Mouse (Mus musculus) right cerebral cortex, postnatal 36 days (tissue): ENCODE measurements at regions not wholly inside any gene's neighbourhood (a gene's known extent, or its start where the extent isn't known, plus 50 kb on each side); places are given as distances from the start of the nearest gene placed in this dataset.

Source experiments
- DNase-seq, 2 experiments: peaks; one replicate each; pipeline ENCODE4 v3.0.0; 2022; ENCODE audit warnings: low spot score in 2 of 2, mixed read lengths in 1 of 2

- DNase-seq, result no peak
Observed at GRCm38 (mm10) chr4:103421541-103421951, 107.9 kb downstream of the Oma1 start.

DNA sequence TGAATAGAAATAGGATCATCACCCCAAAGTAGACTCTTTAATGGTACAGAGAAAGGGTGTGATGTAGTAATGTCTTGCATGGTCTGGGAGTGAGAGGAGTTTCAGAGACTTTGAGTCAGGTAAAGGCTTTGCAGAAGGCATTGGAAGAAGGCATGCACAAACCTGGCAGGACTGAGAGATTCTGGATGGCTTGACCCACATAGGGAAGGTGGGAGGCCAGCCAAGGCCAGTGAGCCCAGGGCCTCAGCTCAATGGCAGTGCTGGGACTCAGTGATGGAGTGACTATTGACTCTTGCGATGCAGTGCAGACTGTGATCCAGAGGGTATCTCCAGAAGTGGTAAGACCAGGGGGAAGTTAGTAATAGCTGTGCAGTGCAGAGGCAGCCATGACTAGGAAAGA is 127.8 kb downstream of the Oma1 start:
- no peak for DNase-seq

- no peak for DNase-seq
Observed at GRCm38 (mm10) chr4:103441955-103442354, 128.3 kb downstream of the Oma1 start.

GRCm38 (mm10) chr4:103449276-103449675 is 135.7 kb downstream of the Oma1 start:
- DNase-seq, result no peak

DNA sequence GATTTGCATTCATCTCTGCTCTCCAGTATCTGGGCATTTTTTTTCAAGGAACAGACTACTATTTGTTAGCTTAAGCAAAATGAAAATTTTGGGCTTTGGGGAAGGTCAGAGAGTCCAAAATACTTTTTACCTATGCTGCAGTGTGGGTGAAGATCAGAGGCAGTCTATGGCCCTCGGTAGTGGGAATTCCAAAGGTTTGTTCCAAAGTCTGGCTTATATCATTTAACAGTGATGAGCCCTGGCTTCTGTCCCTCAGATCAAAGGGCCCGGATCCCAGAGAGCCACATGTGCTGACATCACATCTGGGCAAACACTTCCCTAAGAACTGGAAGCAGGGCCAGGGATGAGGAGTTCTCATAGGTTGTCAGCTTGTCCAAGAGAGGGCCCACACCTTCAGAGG is 136.5 kb downstream of the Oma1 start:
- no peak for DNase-seq

GRCm38 (mm10) chr4:103455458-103455857 is 141.8 kb downstream of the Oma1 start:
- no peak for DNase-seq

DNA sequence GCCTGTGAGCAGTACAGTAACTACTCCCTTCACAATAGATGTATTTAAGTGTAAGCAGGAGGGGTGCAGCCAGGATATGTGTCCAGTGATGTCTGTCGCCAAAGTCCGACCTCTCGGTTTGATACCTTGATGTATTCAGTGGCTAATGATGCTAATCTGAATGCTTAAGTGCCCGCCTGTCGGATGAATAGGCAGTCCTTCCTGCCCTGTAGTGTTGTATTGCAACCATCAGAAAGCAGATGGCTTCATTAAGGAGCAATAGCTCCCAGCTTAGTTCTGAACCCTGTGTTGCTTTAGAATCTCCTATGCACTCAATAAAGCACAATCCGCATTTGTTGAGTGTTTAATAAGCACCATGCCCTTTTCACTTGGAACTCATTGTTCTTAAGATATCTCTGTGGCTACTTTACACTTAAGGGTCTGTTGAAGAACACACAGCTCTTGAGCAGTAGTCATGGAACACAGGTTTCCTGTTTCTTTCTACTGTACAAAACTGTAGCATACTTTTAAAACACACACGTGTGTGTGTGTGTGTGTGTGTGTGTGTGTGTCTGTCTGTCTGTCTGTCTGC is 152.5 kb downstream of the Oma1 start:
- DNase-seq, result no peak

GRCm38 (mm10) chr4:103475596-103475995 is 143.6 kb upstream of the Dab1 start:
- no peak for DNase-seq

GRCm38 (mm10) chr4:103486140-103486965 is 132.8 kb upstream of the Dab1 start:
- DNase-seq, result no peak

- peak in 1 of 2 experiments; percentile 21 for DNase-seq
Observed at GRCm38 (mm10) chr4:103508435-103508834, 110.7 kb upstream of the Dab1 start.

DNA sequence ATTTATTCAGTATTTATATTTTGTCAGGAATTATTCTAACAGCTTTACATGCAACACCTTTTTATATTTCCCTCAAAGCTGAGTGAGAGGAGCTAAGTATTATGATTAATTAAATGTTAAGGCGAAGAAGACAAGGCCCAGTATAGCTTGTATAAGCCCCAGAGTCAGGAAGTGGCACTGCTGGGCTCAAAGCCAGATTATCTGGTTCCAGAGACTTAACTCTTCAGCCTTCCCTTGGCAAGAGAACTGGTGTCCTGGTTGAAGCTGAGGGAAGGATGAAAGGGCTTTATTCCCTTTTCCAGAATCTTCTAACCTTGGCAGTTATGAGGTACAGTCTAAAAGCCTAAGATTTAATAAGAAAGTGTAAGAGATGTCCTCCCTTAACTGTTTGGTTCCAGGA is 106.3 kb upstream of the Dab1 start:
- DNase-seq, result no peak

DNA sequence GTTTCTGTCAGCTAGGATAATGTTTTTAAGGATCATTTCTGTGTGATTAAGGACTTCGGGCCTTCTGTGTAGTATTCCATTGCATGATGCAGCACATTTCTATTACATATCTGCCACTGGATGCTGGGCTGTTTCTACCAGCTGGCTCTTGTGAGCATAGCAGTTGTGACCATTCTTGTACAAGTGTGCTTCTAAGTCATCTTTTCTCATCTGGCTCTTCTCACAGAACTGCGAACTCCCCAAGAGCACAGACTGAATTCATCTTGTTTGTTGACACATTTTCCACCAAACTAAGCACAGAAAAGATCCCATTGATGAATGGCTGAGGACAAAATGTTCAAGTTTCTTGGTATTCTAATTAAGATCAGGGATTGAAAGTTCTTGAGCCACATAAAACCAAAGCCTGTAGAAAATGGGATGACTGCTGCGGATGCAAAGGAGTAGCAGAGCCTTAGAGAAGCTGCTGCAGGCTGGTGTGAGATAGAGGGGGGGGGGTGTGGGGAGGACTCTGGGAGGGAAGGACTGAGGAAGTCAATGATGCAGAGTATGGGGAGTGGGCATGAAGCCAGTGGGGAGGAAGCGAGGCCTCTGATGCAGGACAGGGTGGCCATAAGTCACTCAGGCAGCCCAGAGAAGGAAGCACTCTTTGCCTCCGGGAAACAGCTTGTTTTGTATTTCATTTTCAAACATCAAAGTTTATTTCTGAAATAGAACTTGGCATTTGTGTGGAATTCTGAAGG is 97.1 kb upstream of the Dab1 start:
- DNase-seq, result no peak

- DNase-seq, result no peak
Observed at GRCm38 (mm10) chr4:103536534-103537265, 82.5 kb upstream of the Dab1 start.

DNA sequence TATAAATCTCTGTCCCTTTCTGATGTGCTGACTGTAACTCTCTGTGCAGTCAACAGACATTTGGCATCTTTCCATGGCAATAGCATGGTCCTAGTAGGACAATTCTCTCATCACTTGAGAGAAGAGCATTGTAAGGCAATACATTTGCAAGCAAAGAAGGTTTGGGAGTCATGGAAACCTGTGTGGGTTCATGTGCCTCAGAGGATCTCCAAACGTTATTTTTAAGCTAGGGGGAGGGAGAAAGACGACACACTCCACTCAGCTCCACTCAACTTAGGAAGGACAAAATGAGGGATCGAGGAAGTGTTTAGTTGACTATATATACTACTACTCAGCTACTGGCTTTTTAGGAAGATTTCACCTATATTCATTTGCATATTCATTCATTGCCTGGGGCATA is 78.2 kb upstream of the Dab1 start:
- no peak for DNase-seq

DNA sequence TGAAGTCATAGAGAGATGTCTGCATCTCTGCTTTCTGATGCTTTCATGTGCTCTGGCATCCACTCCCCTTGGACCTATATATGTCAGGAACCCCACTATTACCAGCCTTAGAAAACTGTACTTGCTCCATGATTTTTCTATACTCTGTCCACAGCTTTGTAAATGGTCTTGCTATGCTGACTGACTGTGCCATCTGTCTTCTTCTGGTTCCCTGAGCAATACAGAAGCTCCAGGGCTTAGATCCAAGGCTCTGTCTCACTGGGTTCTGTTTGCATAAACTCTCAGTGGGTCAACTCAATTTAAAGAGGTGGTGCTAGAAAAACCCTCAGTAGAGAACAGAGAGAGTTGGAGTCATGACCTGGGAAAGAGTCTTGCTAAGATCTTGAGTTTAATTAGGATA is 71.9 kb upstream of the Dab1 start:
- DNase-seq, result no peak

DNA sequence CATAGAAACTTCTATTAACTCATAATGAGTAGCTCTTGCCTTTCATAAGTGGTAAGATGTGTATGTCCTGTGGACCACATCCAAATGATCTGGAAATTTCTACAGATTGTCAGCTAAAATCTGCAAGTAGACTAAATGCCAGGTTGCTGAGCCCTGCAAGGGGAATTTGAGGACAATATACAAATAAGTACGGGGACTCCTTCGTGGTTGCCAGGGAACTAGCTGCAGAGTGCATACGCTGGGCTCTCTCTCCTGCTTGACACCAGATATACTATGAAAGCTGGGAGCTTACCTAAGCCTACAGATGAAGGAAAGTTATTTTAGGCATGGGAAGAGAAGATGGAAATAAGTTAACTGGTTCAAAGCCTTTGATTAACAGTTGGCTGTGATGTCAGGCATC is 66.7 kb upstream of the Dab1 start:
- no peak for DNase-seq

GRCm38 (mm10) chr4:103553188-103553587 is 66.0 kb upstream of the Dab1 start:
- no peak for DNase-seq

DNA sequence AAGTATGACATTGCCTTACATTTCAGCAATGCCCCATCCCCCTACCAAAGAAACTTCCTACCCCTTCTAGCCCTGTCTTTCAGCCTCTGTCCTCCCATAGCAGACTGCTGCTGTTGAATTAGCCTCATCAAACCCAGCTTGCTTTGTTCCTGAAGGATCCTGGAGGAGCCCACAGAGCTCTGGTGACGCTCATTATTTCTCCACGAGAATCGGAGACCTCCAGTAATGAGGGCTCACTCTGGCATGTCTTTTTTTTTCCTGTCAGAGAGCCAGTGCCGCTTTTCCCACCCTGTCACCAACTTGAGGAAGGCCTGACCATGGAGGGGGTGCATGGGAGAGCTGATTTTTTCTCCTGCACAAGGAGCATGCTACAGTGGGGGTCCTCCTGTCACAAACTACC is 64.6 kb upstream of the Dab1 start:
- DNase-seq, result no peak
